Mouse (Mus musculus): ENCODE measurements around the gene Trak2. TPM values are rescaled to one million over a fixed set of nuclear protein-coding genes. Genes with fewer than 3 reads are reported as not detected.

Trak2 gene
- polyA plus RNA-seq (2012; rRNA removed; ENCODE audit: low replicate concordance), result 25.9 and 30.5 TPM in 2 replicates

DNA sequence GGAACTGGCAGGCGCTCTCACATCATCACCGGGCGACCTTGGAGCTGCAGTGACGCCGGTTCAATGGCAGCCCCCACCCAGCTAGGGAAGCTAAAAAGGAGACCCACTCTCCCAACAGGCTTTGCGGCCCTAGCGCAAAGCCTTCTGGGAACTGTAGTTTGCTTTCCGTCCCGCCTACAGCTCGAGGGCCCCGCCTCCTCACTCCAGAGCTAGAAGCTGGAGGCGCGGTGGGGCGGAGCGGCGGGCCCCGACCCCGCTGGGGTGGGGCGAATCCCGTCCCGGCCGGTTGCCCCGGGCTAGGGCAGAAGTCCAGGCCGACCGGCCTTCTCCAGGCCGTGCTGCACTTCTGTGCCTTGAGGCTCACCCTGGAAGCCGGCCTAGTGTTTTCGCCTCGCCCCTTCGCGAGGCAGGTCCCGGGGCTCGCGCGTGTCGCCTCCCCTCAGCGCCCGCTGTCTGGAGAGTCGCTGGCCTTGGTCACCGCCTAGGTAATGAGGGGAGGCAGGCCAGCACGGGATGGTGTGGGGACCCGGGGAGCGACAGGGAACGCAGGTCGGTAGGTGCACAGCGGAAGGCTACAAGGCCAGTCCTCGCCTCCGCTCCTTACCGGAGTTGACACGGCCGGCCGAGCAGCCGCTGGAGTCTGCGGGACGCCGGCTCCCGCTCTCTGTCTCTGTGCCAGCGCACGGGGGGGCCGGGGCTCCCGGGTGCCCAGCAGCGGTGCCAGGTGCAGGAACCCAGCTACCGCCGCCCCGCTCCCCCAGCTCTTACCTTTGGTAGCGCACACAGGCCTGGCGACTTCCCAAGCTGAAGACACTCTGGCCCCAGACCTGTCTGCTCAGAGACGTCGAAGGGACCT is at the start of gene Trak2, which contains the start of gene Stradb:
TSS of gene Trak2 (minus strand) at position 65 of the 856 bp plus-strand sequence.
TSS of gene Stradb (plus strand) at position 157 of the 856 bp plus-strand sequence.

Other genes starting within 250 kb of the Trak2 start
- 8.5 and 10.5 TPM in 2 replicates for gene Casp8, start 178.1 kb downstream of the Trak2 start, polyA plus RNA-seq (2012; rRNA removed; ENCODE audit: low replicate concordance)
- gene Stradb, start 92 bp upstream of the Trak2 start, polyA plus RNA-seq (2012; rRNA removed; ENCODE audit: low replicate concordance), result 14.9 and 24.8 TPM in 2 replicates
- gene C2cd6, start 121.5 kb upstream of the Trak2 start, polyA plus RNA-seq (2012; rRNA removed; ENCODE audit: low replicate concordance), result not detected in 2 replicates
- gene Tmem237, start 147.0 kb upstream of the Trak2 start, polyA plus RNA-seq (2012; rRNA removed; ENCODE audit: low replicate concordance), result 7.5 and 12.3 TPM in 2 replicates
- 0.89 and 2.0 TPM in 2 replicates for gene Mpp4, start 190.0 kb upstream of the Trak2 start, polyA plus RNA-seq (2012; rRNA removed; ENCODE audit: low replicate concordance)

Data from subcutaneous adipose tissue, adult 2 months (tissue).